Mouse (Mus musculus) left cerebral cortex, postnatal 10 days (tissue): ENCODE data around the gene Psd. TPM values are rescaled to one million over a fixed set of nuclear protein-coding genes. Genes with fewer than 3 reads are reported as not detected.
A peak's percentile ranks its signal among the peaks of the same experiment; 100 is the strongest.

Experiments used
- DNase-seq, 2 experiments: peaks; one replicate each; pipeline ENCODE4 v3.0.0; 2021 to 2022; ENCODE audit warnings: low spot score in 2 of 2, mixed read lengths in 1 of 2; ENCODE audit errors: extremely low spot score in 1 of 2
- intact Hi-C: fragments of 180-260 bp; cut with DNase I; formaldehyde crosslinking; loops from one replicate; pipeline ENCODE4 v1.15.1; 2025
- total RNA-seq, 2 experiments: library from RNA; stranded (reverse); gene quantifications; 2 replicates each; pipeline ENCODE4 v1.2.3; 2021

The Psd gene
- total RNA-seq, 2 experiments from 2014 or later, result 631 to 653 TPM

DNA sequence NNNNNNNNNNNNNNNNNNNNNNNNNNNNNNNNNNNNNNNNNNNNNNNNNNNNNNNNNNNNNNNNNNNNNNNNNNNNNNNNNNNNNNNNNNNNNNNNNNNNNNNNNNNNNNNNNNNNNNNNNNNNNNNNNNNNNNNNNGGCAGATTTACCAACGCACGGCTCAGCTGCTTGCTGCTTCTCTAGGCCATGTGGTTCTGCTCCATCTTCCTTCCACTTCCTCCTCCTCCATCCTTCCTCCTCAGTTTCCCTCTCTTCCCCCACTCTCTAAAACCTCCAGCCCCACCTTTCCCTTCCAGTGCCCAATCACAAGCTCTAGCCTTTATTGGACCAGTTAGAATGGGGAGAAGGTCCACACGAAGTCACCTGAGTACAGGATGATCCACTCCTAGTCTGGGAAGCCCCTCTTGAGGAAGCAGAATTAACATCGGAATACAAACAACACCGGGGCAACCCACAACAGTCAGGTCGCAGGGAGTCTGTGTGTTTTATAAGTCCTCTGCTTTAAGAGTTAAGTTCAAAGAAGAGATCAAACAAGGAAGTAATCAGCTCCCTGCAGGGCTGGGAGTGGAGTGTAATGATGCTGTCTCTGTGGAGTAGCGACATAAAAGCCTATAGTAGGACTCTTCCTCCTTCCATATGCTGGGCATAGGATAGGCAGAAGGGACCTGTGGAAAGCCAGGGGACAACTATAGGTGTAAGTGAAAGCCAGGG, 17.9 kb upstream of the Psd start:
- DNase-seq, result no peak
- intact Hi-C loops, result loop anchor here (5.0 kb wide), 1 partner anchor 47 kb away; no protein-coding TSS in a partner anchor

DNA sequence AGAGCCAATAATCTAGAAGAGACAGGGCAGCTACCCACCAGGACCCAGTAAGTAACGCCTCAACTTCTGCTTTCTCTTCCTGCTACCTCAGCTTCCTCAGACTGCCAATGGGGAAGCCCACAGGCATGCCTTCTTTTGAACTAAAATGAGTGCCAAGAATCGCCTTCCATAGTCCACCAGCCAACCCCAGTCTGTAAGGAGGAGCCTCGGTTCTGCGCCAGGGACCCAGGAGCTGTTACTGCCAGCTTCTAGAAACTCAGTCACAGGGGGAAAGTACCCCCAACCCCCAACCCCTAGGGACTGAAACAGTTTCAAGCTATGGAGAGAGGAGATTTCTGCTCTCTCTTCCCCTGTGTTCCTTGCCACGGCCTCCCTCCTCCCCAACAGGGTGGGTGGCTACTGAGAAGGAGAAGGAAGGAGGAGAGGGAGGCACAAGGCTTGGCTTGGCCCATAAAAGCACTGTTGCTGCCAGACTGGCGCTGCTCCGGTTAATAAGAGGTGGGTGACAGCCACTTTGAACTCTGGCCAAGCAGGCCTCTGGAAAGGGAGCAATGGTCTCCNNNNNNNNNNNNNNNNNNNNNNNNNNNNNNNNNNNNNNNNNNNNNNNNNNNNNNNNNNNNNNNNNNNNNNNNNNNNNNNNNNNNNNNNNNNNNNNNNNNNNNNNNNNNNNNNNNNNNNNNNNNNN, 12.5 kb upstream of the Psd start:
- intact Hi-C loops, result no loop called here
- DNase-seq, result peak in 1 of 2 experiments; percentile 63

DNA sequence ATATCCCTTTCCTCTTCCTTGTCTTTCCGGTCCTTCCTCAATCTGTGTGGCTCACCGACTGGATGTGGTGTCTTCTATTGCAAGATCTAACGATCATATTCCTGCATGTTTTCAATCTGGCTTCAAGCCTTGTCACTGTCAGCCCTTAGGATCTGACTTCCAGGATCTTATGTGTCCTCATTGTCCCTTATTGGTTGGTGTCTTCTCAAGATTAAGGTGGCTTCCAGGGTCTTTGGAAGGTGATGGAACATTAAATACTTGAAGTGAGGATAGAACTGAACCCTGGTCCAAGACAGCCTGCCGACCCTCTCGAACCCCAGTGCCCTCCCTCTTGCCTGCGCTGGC, 12.0 kb upstream of the Psd start:
- DNase-seq, result no peak
- intact Hi-C loops, result no loop called here

DNA sequence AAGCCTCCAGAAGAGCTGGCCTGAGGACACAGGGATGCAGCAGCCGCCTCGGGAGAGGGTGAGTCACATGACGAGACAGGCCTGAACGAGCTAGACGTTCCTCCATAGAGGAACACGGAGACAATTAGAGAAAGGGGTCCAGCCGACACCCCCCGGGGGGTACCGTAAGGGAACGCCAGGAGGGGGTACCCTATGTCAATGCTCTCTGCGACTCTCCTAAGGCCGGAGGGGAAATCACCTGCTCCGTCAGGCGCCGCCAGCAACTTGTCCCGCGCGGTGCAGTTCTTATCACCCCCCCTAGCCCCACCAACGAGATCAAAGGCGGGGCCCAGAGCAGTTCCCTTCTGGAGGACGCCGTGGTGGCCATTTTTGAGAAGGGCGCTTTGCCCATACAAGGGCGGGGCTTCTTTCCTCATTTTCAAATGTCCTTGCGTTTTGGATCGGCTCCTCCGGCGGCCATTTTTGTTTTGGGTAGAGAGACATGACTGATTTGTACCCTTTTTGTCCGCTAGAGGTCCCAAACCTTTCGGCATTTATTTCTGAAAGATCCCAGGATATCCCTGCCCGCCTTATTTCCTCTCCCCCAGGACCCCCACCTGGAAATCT, 11.5 kb upstream of the Psd start, which contains the start of gene Cuedc2:
Gene Cuedc2 (minus strand): TSS at position 372 of the 606 bp plus-strand sequence.
- DNase-seq, result peak; percentile 95 to 98
- intact Hi-C loops, result no loop called here

DNA sequence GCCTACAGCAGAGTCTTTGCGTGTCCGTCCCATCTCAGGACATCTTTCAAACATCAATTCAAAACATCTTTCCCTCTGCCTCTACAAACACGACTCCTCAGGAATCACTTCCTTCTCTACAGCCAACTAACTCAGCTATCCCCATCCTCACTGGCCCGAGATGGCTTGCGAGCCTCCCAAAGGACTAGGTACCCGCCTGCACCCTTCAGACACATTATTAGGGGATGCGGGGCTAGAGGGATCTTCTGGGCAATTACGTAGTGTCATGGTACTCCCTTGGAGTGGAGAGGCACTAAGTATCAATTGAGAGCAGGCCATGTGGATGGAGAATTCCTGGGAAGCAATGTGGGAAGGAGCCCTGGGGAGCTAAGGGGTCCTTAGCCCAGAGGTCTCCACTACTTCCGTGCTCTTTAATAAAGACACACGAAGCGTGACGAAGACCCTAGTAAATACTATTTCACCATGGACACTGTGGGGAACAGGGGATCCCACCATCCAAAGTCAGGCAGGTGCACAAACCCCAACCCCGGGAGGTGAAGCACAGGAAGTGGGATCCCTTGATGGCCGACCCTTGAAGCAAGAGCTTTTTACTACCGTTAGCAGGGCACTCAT, 10.9 kb upstream of the Psd start:
- no peak for DNase-seq
- intact Hi-C loops, result no loop called here

DNA sequence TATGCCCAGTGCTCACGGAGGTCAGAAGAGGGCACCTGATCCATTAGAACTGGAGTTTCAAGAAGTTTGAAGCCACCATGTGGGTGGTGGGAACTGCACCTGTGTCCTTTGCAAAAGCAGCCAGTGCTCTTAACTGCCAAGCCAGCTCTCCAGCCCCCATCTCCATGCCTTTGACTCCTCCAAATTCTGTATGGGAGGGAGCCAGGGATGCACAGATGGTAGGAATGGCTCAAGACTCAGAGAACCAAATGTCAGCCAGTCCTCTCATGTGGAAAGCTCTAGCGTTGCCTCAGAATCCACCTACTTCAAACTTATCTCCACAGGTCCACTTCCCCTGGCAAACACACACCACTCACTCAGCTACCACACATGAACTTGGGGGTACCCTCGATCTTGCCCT, 7.0 kb upstream of the Psd start:
- intact Hi-C loops, result no loop called here
- DNase-seq, result no peak

DNA sequence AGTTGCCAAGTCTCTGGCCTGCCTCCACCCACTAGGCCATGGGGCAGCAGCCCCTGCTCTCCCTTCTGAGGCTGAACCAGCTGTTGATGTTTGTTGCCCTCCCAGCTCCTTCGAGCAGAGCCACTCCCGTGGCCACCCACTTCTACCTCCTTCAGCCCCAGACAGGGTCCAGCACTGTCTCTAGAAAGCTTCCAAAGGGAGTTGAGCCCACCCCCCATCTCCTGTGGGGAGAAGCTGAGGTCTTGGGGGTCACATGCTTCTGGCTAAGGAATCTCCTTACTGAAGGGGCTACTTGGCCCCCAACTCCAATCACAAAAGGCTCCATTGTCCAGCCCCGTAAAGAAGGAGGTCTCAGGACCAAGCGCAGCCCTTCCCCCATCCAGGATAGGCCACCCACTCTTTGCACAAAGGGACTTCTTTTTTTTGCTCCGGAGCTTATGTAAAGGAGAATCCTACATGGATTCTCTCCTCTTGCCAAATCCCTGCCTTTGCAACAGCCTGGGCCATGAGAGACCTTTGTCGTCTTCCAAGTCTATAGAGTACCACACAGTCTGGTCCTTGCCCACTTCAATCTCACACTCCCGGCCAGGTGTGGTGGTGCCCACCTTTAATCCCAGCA, 5.9 kb upstream of the Psd start:
- intact Hi-C loops, result no loop called here
- no peak for DNase-seq

DNA sequence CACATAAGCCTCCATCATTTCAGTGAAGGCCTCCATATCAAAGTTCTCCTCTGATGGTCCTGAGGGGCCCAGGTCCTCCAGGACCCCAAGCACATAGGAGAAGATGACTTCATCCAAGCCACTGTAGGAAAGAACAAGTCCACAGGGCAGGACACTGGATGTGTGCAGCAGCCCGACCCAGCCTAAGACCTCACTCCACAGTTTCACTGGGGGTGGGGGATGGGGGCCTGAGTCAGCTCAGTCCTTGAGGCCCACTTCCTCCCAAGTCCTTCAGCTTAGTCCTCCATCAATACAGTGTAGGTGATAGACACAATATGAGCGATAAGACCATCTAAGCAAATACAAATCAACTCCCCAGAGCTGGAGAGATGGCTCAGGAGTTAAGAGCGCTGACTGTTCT, 5.0 kb upstream of the Psd start:
- no peak for DNase-seq
- intact Hi-C loops, result no loop called here

DNA sequence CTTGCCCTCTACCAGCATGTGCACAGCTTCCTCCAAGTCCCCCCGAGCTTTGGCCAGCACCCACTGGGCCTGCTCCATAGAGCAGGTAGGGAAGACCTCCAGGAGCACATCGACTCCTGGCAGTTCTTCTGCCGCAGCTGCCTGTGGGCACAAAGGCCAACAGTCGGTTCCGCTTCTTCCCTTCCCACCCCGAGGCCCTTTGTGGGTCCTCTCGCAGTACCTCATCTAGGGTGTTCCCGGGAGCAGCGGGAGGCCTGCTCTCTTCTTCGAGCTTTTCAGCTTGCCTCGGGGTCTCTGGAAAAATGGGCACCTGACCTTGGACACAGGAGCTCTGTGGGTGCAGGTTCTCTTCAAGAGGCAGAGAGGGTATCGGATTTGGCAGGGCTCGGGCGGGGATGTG, 4.4 kb upstream of the Psd start:
- DNase-seq, result no peak
- intact Hi-C loops, result no loop called here

DNA sequence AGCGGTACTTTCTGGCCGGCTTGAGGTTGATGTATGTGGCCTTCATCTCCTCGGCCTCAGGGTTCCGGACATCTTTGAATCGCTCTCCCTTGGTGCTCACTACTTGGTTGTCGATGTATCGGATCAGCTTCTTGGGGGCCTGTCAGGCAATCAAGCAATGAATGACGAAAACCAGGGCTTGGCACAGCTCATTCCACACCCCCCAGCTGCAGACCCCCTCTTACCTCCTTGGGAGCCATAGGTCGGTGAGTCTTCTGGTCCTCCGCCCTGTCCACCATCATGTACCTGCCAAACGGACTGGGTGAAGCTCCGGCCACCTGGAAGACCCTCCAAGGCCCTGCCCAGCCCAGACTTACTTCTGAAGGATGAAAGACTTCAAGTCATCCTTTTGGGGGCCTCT, 3.7 kb upstream of the Psd start:
- no peak for DNase-seq
- intact Hi-C loops, result no loop called here

DNA sequence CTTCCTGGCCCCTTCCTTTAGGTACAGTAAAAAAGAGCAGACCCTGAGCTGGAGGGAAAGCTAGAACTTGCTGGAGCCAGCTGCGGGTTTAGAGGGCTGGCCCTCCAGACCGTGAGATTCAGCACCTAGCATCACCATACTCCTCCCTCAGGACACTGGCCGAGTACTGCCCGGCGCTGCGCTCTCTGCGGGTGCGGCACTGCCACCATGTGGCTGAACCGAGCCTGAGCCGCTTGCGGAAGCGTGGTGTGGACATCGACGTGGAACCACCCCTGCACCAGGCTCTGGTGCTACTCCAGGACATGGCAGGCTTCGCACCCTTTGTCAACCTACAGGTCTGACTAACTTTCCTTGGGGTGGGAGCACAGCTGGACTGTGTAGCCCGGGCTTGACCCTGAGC, 3.0 kb upstream of the Psd start:
- intact Hi-C loops, result no loop called here
- peak in 1 of 2 experiments; percentile 89 for DNase-seq

DNA sequence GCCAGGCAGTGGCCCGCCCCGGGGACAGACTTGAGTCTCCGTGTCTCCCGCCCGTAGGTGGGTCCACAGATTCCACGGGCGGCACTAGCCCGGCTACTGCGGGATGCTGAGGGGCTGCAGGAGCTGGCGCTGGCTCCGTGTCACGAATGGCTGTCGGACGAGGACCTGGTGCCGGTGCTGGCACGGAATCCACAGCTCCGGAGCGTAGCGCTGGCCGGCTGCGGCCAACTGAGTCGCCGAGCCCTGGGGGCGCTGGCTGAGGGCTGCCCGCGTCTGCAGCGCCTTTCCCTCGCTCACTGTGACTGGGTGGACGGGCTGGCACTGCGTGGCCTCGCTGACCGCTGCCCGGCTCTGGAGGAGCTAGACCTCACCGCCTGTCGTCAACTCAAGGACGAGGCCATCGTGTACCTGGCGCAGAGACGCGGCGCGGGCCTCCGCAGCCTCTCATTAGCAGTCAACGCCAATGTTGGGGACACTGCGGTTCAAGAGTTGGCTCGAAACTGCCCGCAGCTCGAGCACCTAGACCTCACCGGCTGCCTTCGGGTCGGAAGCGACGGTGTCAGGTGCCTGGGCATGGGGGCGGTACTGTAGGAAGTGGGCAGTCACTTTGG, 2.2 kb upstream of the Psd start:
- intact Hi-C loops, result no loop called here

DNA sequence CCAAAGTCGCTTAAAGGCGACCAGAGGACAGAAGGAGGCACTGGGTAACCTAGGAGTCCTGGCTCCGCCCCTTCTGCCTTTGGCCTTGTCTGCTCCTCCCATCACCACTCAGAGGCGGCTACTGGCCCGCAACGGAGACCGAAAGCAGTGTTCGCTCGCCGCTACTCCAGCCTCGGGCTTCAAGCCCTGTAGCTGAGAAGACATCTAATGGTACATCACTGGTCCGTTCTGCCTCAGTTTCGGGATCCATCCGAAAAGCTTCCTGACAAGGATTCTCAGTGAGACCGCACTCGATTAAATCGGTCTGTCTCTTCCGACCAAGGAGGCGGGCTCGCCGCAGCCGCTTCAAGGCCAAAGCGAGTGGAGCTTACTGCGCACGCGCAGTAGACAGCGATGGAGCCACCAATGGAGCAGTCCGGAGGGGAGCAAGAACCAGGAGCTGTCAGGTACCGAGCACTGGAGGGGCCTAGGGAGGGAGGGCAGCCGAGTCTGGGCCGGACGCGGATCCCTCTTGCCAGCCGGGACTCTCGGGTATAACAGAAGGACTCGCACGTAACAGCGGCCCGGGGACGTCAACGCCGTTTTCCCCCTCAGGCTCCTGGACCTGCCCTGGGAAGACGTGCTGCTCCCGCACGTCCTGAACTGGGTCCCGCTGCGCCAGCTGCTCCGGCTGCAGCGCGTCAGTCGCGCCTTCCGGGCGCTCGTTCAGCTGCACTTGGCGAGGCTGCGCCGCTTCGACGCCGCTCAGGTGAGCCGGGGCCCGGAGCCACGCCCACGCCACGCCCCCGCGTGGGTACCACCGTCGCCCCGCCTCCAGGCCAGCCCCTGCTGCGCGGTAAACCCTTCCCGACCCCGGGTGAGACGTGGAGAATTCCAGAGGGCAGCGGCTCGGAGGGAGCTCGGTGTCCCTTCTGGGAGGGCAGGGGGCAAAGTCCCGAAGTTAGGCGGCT, 1.4 kb upstream of the Psd start, which contains the start of gene Fbxl15:
Gene Fbxl15 (plus strand): TSS at position 104 of the 950 bp plus-strand sequence.
- DNase-seq, result peak; percentile 96 to 97
- intact Hi-C loops, result no loop called here

More for the DNA sequence above, 2.2 kb upstream of the Psd start:
- DNase-seq, result no peak

DNA sequence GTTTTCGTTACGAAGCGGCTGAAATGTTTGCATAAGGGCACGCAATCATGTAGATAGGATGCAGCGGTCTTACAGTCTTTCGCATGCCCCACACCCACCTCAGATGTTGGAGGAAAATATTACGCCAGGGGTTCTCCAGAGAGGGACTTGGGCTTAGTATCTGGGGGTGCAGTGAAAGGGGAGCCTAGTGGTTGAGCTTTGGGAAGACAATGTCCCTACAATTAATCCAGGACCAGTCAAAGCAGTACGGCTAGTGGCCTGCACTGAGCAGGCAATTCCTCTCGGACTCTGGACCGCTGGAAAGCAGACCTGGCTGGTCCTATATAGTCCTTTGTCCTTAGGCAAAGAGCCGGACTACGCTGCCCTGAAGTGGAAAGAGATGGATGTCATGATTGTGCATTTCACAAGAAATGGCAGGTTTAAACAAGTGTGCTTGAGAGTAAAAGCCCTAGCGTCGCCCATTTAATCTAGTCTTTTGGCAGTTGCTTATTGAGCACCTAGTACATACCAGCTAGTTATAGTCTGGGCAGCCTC, 642 bp upstream of the Psd start:
- intact Hi-C loops, result no loop called here
- DNase-seq, result peak in 1 of 2 experiments; percentile 21

DNA sequence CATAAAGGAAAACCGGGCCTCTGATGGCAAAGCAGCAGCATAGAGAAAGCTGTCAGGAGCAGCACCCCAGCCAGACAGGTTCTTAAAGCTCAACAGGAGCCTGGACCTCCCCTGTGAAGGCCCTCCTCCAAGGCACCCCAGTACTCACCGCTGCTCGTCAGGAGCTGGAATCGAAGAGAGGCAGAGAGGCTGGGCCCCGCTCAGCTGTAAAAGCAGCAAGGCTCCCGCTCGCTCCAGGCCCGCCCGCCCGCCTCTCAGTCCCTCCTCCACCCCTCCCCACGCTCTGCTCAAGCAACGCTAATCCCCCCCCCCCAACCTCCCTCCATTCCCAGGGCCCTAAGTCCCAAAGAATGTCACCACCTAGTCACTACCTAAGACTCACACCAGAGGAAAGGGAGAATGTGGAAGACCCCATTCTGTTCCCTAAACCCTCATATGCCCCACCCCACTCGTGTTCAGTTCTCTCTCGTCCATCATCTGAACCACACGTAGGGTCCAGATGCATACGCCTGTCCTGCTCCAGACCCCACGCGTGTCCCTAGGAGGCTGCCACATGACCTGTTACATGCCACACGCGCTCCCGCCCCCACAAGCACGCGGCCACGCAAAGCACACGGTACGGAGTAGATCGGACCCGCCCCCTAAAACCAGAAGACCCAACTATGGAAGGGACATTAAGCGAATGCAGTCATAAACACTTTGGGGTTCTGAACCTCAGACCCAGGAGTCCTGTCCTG, 769 bp downstream of the Psd start:
- intact Hi-C loops, result no loop called here
- peak in 1 of 2 experiments; percentile 51 for DNase-seq

DNA sequence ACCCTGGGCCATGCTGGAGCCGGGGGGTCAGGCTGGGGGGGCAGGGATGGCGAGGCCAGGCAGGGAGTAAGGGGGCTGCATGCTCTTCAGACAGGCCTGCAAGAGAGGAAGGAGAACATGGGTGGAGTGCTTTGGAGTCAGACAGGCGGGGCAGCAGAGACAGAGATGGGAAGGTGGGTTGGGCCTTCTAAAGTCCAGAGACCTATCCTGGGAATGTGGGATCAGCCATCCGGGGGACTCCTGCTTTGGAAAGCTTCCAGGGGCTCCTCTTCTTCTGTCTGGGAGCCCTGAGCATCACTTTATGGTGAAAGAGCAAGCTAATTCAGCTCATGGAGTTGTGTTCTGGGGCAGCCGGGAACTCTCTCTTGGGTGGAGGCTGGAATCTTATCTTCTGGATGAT, 2.0 kb downstream of the Psd start:
- DNase-seq, result no peak
- intact Hi-C loops, result no loop called here

DNA sequence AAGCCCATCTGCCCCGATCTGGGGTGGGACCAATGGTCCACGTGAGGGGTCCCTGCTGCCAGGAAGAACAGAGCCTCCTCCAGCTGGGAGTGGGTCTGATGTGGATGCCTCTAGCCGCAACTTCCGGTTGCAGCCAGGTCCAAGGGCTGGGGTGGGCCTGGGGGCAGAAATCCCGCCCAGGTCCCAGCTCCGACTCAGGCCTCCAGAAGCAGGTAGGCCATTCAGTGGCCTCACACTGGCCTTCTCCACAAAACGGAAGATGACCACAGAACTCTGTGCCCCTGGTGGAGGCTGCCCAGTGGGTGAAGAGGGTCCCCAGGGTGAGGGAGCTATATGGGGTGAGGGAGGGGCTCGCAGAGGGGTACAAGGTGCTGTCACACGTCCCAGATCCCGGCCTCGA, 2.6 kb downstream of the Psd start:
- no peak for DNase-seq
- intact Hi-C loops, result no loop called here
